Mouse (Mus musculus): ENCODE data around the gene Map3k15.

Map3k15 gene

DNA sequence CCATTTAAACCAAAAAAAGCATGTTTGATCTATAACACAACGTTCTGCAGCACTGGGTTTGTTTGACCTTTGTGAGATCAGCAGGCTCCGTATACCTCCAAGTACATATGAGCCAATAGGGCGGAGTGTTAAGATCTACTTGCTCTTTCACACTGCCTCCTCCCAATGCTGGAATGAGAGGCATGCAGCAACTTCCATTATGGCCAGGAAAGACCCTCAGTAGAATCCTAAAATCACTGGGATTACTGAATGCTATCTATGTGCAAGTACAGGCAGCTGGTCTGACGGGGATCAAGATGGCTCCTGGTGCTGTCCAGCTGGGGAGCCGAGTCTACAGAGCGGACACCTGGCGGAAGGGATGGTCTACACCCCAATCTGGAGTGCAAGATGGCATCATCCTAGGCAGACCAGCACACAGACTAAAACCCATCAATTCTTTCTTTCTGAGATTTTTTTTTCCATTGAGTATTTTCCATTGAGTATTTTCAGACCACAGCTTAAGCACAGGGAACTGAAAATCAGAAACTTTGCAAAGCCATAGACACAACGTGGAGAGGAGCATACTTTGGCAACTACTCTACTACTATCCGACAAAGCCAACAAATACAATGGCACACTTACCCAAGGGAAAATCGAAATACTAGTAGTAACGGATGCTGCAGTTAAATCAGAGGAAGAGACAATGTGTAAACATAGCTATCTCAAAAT is 146.1 kb downstream of the Map3k15 start:
- no peak for DNase-seq (ENCODE audit: low spot score in 2 of 2)

DNA sequence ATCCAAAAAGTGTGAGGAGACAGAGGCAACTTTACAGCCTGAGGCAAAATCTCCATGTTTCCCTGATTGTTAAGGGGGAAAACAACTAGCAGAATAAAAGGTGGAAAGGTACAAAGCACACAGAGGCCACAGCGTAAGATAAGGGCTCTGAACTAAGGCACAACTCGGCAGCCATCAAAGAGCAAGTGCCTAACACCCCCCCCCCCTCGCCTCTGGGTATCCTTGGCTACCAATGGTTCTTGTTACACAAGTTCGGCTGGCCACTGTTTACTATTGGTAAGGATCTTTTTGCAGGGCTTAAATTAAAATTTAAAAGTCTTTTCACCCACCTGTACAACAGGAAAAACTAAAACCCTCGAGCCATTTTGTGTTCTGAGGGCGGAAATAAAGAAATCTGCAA is 147.5 kb downstream of the Map3k15 start:
- no peak for DNase-seq (ENCODE audit: low spot score in 2 of 2)

DNA sequence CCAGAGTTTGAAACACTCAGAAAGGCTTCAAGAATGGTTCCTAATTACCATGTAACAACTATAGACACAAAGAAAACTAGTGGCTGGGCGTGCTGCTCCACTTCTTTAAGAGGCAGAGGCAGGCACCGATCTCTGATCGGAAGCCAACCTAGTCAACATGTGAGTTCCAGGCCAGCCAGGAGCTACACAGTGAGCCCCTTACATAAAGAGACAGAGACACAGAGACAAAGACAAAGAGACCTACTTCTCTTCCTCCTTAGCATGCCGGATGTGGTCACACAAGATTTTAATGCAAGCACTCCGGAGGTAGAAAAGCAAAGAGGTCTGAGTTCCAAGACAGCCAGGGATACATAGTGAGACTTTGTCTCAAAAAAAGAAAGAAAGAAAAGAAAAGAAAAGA is 147.9 kb downstream of the Map3k15 start:
- DNase-seq (ENCODE audit: low spot score in 2 of 2) = no peak

DNA sequence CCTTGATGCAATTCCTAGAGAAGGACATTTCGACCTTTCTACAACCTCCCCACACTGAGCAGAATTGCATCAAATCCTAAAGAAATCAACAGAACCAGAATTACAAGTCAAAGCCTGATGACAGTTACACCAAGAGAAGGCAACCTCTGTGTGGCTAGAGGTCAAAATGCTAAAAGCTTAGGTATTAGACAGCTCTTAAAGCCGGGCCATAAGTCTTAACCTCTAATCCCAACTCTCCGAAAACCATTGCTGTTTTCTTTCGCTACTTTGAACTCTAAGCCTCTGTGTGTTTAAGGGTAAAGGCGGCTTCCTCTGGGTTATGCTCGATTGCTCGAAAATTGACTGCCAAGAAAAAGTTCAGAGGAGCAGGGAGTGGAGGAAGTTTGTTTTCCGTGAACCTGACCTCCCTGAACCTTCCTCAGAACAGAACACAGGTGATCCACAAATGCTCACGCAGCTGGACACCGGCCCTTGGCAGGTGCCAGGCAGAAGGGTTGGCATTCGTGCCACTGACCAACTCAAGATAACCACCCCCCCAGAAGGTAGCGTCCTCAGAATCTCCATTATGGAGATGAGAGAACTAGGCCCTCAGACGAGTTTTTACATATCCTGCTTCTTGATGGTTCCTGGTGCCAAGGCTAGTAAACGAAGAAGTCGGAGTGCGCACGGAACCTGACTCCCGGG is 149.1 kb downstream of the Map3k15 start:
- DNase-seq (ENCODE audit: low spot score in 2 of 2) = no peak

DNA sequence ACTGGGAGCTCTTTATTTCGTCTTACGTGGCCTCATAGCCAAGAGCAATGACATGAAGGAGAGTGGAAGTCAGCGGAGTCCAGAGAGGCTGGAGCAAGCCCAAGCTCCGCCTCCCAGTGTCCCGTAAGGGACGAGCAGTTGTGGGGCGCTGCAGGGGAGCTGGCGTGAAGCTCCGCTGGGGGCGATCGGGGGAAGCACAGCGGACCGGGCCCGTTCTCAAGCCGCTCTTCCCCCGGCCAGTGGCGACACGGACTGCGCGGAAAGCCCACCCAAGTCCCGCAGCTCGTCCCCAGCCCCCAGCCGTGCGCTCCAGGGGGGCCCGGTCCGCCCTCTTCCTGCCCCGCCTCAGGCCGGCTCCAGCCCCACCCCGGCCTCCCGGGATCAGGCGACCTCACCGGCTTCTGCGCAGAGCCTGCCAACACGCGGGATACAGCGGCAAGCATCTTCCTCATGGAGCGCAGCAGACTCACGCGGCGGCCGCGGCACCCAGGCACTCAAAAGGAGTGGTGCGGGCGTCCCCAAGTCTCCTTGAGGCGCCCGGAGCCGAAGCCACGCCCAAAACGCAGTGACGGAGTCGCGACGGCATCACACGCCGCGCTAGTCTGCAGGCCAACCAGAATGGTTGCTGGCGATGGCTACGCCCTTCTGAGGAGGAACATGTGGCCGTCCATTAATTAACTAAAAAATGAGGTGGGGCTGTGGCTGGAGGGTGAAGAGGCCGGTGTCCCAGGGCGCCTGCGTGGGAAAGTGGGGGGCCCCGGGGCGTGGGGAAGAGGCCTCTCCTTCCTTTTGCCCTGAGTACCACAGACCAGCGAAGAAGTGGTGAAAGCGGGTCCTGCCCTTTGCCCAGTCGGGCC is 149.9 kb downstream of the Map3k15 start, which contains the start of gene Pdha1:
Gene Pdha1 (minus strand): TSS at position 553 of the 857 bp plus-strand sequence.
- peak; percentile 83 to 84 for DNase-seq (ENCODE audit: low spot score in 2 of 2)

DNA sequence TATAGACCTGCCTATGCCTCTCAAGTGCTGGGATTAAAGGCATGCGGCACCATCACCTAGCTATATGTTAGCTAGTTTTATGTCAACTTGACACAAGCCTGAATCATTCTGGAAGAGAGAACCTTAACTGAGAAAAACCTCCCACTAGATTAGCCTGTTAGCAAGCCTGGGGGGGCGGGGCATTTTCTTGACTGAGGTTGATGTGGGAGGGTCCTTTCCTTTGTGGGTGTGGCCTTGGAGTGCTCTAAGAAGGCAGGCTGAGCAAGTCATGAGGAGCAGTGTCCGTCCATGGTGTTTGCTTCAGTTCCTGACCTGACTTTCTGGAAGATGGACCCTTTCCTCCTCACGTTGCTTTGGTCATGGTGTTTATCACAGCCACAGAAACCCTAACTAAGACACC is 158.6 kb downstream of the Map3k15 start:
- no peak for DNase-seq (ENCODE audit: low spot score in 2 of 2)

- no peak for DNase-seq (ENCODE audit: low spot score in 2 of 2)
Observed at GRCm38 (mm10) chrX:160147406-160147805, 159.2 kb downstream of the Map3k15 start.

- DNase-seq (ENCODE audit: low spot score in 2 of 2) = no peak
Observed at GRCm38 (mm10) chrX:160148859-160149258, 160.6 kb downstream of the Map3k15 start.

- DNase-seq (ENCODE audit: low spot score in 2 of 2) = no peak
Observed at GRCm38 (mm10) chrX:160153147-160153815, 165.0 kb downstream of the Map3k15 start.

DNA sequence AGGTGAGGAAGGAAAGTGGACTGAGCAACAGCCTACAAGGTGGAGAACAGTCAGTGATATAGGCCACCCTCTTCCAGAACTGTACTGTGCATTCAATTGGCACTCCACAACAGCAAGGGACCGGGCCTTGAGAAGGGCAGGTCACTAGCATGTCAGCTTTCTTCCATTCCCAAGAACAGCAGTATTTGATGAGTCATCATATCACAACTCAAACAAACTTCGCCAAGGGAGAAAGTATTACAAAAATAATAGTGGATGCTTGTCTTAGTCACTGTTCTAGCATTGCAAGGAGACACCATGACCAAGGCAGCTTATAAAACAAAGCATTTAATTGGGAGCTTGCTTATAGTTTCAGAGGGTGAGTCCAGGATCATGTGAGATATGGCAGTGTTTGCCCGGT is 176.0 kb downstream of the Map3k15 start:
- no peak for DNase-seq (ENCODE audit: low spot score in 2 of 2)

DNA sequence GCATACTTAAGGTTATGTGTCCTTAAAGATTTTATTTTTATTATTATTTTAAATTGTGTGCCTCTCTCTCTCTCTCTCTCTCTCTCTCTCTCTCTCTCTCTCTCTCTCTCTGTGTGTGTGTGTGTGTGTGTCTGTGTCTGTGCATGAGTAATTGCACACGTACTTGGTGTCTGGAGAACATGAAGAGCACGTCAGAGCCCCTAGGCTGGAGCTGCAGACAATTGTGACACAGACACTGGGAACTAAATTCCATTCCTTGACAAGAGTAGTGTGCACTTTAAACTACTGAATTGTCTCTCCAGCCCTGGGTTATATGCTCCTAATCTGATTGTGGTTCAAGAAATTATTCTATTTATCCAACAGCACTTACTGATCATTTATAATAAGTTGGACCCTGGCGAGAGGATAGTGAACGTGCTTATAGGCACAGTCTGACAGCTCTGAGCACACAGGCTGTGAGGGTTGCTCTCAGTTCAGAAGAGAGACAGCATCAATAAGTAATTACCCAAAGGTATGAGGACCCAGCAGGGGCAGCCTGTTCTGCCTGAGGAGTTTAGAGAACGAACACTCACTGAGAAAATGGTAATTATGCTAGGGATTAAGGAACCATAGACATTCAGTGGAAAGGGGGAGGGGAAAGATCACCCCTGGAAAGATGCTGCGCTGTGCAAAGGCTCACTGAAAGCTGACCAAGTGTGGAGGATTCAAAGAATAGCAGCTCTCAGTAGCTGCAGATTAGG is 178.2 kb downstream of the Map3k15 start:
- no peak for DNase-seq (ENCODE audit: low spot score in 2 of 2)

GRCm38 (mm10) chrX:160170150-160170549 is 181.9 kb downstream of the Map3k15 start:
- DNase-seq (ENCODE audit: low spot score in 2 of 2) = peak in 1 of 2 experiments; percentile 24
